In the genomic region with DNA sequence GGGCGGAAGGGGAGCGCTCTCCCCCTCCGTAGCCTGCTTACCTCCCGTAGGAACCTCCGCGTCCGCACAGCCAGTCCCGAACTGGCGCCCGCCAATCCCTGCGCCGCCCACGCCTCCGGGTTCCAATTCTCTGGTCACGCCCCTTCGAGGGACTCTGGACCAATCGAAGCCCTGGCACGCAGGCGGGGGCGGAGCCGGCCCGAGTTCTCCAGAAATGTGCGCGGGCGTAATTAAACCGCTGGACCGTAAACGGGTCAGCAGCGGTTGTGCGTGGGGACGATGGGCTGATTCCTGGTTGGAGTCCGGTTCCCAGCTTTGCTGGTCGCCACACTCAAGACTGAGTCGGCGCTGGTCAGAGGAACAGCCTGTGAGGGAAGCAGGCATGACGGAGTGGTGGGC, we compare ENCODE assay signal across 8 mouse cellular contexts. TPM values are rescaled to one million over a fixed set of nuclear protein-coding genes. Genes with fewer than 3 reads are reported as not detected.
DNase-seq lines count a peak whose midpoint lies in the region; ATAC-seq lines count a peak whose summit lies in the region.

Plekhf1 (minus strand) TSS at position 117 of the 399 bp plus-strand sequence.

- DNase-seq in adrenal gland, adult (ENCODE audit: inconsistent age in 2 of 2, low spot score in 1 of 2): peak; percentile 92 to 97
- peak; percentile 97 for DNase-seq in embryo, embryonic 10 days (ENCODE audit: low spot score)
- peak; percentile 96 for DNase-seq in gastrocnemius, postnatal 10 days
- DNase-seq in induced T-regulatory cell, adult 2 months (ENCODE audit: low read depth): peak; percentile 79
- DNase-seq in left cerebral cortex, adult 8-10 months (ENCODE audit: low spot score in 2 of 2): peak; percentile 39 to 71
- DNase-seq in right cerebral cortex, adult 18-20 months: peak; percentile 87
- peak; percentile 89 for DNase-seq in urinary bladder, adult 2 months (ENCODE audit: low spot score)

- peak; percentile 96 for ATAC-seq in megakaryocyte, adult 5-6 weeks (ENCODE audit: poor library complexity, severe bottlenecking)

RNA-seq across cellular contexts. Expression of gene Plekhf1, which starts in this region (rescaled TPM):
- total RNA-seq in gastrocnemius, postnatal 10 days (2021): 1 to 10 TPM; 5.7 to 9.4 TPM
- total RNA-seq in left cerebral cortex, adult 8-10 months (2022): 1 to 10 TPM; 1.7 to 3.3 (median 2.6) TPM
- total RNA-seq in megakaryocyte, adult 5-6 weeks (2015): 0.43 and 0.74 TPM in 2 replicates
- total RNA-seq in megakaryocyte, adult 5-6 weeks (2017): 1.0 and 1.3 TPM in 2 replicates
- 11.0 and 14.1 TPM in 2 replicates for polyA plus RNA-seq in urinary bladder, adult 2 months (2012; rRNA removed)

Comparison
In these comparisons a context has a peak if more than half of its experiments do, and no peak if none do; other contexts are left out.
1. Peak in every context shown above with its lines: DNase-seq and ATAC-seq.